Mouse (Mus musculus): ENCODE results near the gene Dtd1.
"Not testable (repeated sequence)": the region's sequence is repeated elsewhere in the genome, so short reads cannot be mapped to it uniquely, and the experiment has no call there.

Dtd1 gene

GRCm38 (mm10) chr2:144599831-144600687, at the start of gene Dtd1:
Gene Dtd1 (plus strand): TSS chr2:144599897.
- DNase-seq (ENCODE audit: low read depth, low spot score), result peak; percentile 74

GRCm38 (mm10) chr2:144550529-144550928, 49.2 kb upstream of the Dtd1 start, which contains the start of gene Rbbp9:
Gene Rbbp9 (minus strand): TSS chr2:144550869.
- peak; percentile 73 for DNase-seq (ENCODE audit: low read depth, low spot score)

DNA sequence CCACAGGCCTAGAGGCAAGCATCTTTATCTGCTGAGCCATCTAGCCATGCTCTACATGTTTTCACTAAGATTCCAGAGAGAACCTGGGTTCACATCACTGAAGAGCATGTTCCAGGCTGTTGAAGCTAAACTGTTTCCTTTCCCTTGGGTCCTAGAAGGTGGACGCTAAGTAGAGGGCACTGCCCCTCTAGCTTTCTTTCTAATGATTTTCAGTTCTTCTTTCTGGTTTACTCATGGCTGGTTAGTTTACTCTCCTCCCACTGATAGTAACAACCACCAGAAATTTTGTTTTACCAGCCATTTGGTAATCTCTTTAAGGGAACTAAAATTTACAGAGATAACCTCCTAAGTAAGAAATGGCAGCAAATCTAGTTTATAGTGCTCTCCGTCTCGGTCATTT, 45.8 kb upstream of the Dtd1 start:
- DNase-seq (ENCODE audit: low read depth, low spot score), result no peak

GRCm38 (mm10) chr2:144555286-144555819, 44.3 kb upstream of the Dtd1 start:
- DNase-seq (ENCODE audit: low read depth, low spot score), result no peak

- peak; percentile 97 for DNase-seq (ENCODE audit: low read depth, low spot score)
These were observed 43.7 kb upstream of the Dtd1 start, which contains the start of gene Sec23b for GRCm38 (mm10) chr2:144555820-144556552. Gene Sec23b (plus strand): TSS chr2:144556229.

- no peak for DNase-seq (ENCODE audit: low read depth, low spot score)
These were observed 11.0 kb upstream of the Dtd1 start for GRCm38 (mm10) chr2:144588723-144589122.

DNA sequence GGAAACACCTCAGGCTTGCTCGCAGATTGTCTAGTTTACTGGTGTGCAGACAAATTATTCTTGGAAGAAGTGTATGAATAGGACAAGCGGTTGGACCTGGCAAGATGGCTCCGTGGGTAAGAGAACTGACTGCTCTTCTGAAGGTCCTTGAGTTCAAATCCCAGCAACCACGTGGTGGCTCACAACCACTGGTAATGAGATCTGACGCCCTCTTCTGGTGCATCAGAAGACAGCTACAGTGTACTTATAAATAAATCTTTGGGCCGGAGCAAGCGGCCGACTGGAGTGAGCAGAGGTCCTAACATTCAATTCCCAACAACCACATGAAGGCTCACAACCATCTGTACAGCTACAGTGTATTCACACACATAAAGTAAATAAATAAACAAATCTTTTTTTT, 6.7 kb upstream of the Dtd1 start:
- not testable (repeated sequence) for DNase-seq (ENCODE audit: low read depth, low spot score)

DNA sequence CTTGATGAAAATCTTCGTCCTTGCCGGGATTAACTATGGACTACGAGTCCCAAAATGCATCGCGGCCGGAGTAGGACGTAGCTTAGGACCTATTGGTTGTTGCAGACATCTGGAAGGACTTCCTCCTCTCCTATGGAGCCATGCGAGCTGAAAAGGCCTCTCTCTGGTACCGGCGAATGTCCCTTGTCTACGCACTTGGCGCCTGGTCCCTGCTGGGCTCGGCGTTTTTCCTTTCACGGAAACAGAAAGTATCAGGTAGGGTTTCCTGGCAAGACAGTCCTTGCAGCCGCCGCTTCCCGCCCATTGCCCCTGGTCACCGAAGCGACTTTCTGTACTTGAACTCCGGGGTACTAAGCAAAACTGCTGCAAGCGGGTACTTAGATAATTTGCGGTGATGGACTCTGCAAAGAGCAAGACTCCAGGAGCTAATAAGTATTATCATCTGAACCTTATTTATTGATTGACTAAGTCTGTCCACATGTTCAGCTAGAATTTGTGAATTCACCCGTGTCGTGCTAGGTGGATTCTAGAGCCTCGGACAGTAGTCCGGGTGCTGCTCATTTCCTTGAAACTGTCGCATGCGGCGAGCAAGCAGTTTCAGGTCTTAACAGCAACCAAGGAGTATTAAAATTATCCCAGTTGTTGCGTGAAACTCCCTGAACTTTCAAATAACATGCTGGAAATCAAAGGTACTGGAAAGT, 5.6 kb upstream of the Dtd1 start, which contains the start of gene Smim26:
Gene Smim26 (plus strand): TSS at position 104 of the 701 bp plus-strand sequence.
- DNase-seq (ENCODE audit: low read depth, low spot score), result peak; percentile 92

GRCm38 (mm10) chr2:144598006-144598405, 1.7 kb upstream of the Dtd1 start:
- no peak for DNase-seq (ENCODE audit: low read depth, low spot score)

DNA sequence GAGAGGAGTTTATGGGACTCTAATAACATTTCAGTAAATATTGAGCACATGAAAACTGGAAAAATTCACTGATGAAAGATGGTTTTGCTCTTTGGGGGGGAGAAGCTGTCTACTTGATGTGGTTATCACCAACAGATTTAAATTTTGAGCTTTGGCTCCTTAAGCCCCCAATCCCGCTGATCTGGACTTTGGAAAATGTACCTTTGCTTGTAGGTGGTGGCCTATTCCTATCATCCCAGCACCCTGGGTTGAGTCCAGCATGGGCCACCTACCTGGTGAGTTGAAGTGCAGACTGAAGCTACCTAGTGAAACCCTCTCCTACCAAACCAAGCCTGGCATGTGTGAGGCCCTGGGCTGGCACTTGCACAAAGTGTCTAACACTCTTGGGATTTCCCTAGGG, 1.9 kb downstream of the Dtd1 start:
- DNase-seq (ENCODE audit: low read depth, low spot score), result no peak

- DNase-seq (ENCODE audit: low read depth, low spot score), result no peak
These were observed 14.3 kb downstream of the Dtd1 start for GRCm38 (mm10) chr2:144613956-144614355.

DNA sequence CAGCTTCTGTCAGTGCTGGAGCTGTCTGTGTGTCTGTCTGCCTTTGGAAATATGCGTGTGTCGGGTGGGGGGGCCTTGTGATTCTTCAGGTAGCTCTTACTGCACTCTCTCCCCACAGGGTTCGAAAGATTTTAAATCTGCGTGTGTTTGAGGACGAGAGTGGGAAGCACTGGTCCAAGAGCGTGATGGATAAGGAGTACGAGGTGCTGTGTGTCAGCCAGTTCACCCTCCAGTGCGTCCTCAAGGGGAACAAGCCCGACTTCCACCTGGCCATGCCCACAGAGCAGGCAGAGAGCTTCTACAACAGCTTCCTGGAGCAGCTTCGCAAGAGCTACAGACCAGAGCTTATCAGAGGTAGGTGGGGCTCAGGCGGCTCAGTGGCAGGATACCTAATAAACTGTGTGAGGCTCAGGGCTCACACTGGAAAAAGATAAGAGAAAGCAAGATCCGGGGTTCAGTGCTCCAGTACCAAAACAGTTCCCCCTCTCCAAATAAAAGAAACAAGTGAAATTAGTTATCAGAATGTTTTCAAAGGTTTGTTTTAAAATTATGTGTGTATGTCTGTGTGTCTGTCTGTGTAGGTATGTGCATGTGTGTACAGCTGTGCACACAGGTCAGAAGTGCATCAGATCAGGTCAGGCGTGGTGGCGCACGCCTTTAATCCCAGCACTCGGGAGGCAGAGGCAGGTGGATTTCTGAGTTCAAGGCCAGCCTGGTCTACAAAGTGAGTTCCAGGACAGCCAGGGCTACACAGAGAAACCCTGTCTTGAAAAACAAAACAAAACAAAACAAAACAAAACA, 17.6 kb downstream of the Dtd1 start:
- no peak for DNase-seq (ENCODE audit: low read depth, low spot score)

GRCm38 (mm10) chr2:144621491-144621890, 21.8 kb downstream of the Dtd1 start:
- DNase-seq (ENCODE audit: low read depth, low spot score), result no peak

GRCm38 (mm10) chr2:144633551-144633950, 33.9 kb downstream of the Dtd1 start:
- DNase-seq (ENCODE audit: low read depth, low spot score), result no peak

DNA sequence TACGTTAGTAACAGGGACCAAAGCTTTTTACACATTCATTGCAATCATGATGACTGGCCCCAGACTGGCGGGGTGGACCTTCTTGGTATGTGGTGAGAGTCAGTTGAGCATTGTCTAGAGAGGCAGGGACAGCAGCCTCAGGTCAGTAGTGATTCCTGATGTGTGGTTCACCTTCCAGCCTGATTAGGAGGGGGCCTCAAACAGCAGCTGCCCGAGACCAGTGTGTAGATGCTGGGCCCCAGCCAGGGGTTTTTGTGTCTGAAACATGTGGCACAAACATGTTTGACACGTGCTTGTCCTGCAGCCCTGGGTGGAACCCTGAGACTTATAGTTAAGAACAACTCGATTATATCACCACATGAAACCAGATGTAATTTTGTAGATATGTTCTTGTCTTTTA, 34.5 kb downstream of the Dtd1 start:
- DNase-seq (ENCODE audit: low read depth, low spot score), result no peak

- no peak for DNase-seq (ENCODE audit: low read depth, low spot score)
These were observed 35.0 kb downstream of the Dtd1 start for GRCm38 (mm10) chr2:144634729-144635128.

GRCm38 (mm10) chr2:144635644-144636320, 36.1 kb downstream of the Dtd1 start:
- DNase-seq (ENCODE audit: low read depth, low spot score), result peak; percentile 52

GRCm38 (mm10) chr2:144637204-144637603, 37.5 kb downstream of the Dtd1 start:
- DNase-seq (ENCODE audit: low read depth, low spot score), result no peak

DNA sequence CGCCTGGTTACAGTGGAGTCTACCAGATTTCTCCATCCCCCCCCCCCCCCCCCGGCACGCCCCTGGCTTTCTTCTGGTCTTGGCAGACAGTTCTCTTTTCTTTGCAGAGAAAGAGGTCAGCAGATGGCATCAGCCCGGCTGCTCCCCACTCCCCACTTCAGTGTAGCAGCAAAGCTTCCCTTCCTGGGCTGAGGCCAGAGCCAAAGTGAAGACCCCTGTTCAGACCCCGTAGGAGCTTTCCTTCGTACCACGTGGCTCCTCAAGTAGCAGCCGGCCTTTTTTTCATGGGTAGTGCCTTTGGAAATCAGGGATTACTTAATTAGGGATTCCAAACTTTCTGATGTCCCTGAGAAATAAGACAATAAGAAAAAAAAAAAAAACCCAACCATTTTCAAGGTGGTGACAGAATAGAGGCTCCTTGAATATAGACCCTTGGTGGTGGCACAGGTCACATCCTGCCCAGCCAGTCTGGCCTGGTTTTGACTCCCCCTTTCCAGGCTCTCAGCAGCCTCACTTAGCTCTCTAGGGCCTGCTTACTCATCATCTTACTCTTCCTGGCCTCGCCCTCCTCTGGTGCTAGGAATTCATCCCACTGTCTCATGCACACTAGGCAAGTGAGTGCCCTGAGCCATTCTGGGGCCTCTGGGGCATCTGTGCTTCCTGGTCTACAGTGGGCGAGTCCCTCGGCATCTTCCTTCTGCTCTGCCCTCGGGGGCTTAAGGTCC, 38.1 kb downstream of the Dtd1 start:
- no peak for DNase-seq (ENCODE audit: low read depth, low spot score)

DNA sequence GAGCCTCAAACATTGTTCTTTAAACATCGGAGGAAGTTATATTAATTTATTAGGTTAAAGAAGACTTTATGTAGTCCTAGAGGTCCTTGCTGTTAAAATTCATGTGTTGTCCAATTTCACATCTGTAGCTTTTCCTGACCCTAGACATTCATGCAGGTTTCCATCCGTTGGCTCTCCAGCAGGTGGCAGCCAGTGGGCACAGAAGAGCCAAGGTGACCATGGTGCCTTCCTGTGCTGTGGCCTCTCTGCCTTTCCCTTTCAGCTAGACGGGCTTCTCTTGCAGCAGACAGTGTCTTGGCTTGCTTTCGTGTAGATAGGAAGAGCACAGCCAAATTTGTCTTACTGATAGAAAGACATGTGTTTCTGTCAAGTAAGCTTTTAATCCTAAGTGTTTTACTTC, 39.0 kb downstream of the Dtd1 start:
- DNase-seq (ENCODE audit: low read depth, low spot score), result no peak

Data from telencephalon, adult 2 months (tissue).